Mouse (Mus musculus) activated CD4-positive, CD25-positive, alpha-beta regulatory T cell (primary cell): ENCODE measurements around the gene Mfsd7a. TPM values are rescaled to one million over a fixed set of nuclear protein-coding genes. Genes with fewer than 3 reads are reported as not detected.

ENCODE experiments used
- polyA plus RNA-seq, 2 experiments: library from polyadenylated mRNA; unstranded; fragments of 100-300 nt; shearing (Covaris generic); gene quantifications; one replicate each; pipeline ENCODE4 v1.2.1; 2017

Gene Mfsd7a
- polyA plus RNA-seq: under 1 TPM in 1 of 2 experiments, not detected in 1; 0.11 TPM

GRCm38 (mm10) chr5:108448785-108449668 is at the start of gene Mfsd7a:
Gene Mfsd7a, minus strand, starts transcription at chr5:108448891.

GRCm38 (mm10) chr5:108461082-108462065 is 12.7 kb upstream of the Mfsd7a start, which contains the start of gene Pcgf3:
Gene Pcgf3, plus strand, starts transcription at chr5:108461232.

GRCm38 (mm10) chr5:108433804-108434587 is 14.7 kb downstream of the Mfsd7a start, which contains the start of gene Atp5k:
Gene Atp5k, minus strand, starts transcription at chr5:108434448.

Other genes with a start within 250 kb of the Mfsd7a start
- gene Dr1, start 180.0 kb downstream of the Mfsd7a start, polyA plus RNA-seq: 10 to 100 TPM; 52.7 to 74.8 TPM
- gene Pigg, start 136.3 kb downstream of the Mfsd7a start, polyA plus RNA-seq: 1 to 10 TPM; 2.4 to 2.5 TPM
- gene Gm42517, start 81.0 kb downstream of the Mfsd7a start, polyA plus RNA-seq: not detected
- under 1 TPM; 0.41 to 0.90 TPM for gene Pde6b, start 60.5 kb downstream of the Mfsd7a start, polyA plus RNA-seq
- gene Atp5k, start 14.4 kb downstream of the Mfsd7a start, polyA plus RNA-seq: 100 to 1,000 TPM; 201 to 223 TPM
- 10 to 100 TPM; 13.1 to 14.9 TPM for gene Pcgf3, start 12.3 kb upstream of the Mfsd7a start, polyA plus RNA-seq
- not detected for gene Cplx1, start 101.1 kb upstream of the Mfsd7a start, polyA plus RNA-seq
- 100 to 1,000 TPM in 1 of 2 experiments, 10 to 100 TPM in 1; 95.2 to 144 TPM for gene Gak, start 180.9 kb upstream of the Mfsd7a start, polyA plus RNA-seq
- gene Tmem175, start 180.9 kb upstream of the Mfsd7a start, polyA plus RNA-seq: 10 to 100 TPM; 36.5 to 44.6 TPM
- 10 to 100 TPM; 23.0 to 30.2 TPM for gene Idua, start 211.4 kb upstream of the Mfsd7a start, polyA plus RNA-seq
- 10 to 100 TPM; 15.6 to 21.7 TPM for gene Dgkq, start 220.8 kb upstream of the Mfsd7a start, polyA plus RNA-seq
- under 1 TPM in 1 of 2 experiments, not detected in 1; 0.11 TPM for gene Slc26a1, start 226.7 kb upstream of the Mfsd7a start, polyA plus RNA-seq
- 1 to 10 TPM in 1 of 2 experiments, under 1 TPM in 1; 0.74 to 1.5 TPM for gene Fgfrl1, start 243.5 kb upstream of the Mfsd7a start, polyA plus RNA-seq